Mouse (Mus musculus): ENCODE results near the gene Clec16a. TPM values are rescaled to one million over a fixed set of nuclear protein-coding genes. Genes with fewer than 3 reads are reported as not detected.
A peak's percentile ranks its signal among the peaks of the same experiment; 100 is the strongest.

Clec16a gene
- total RNA-seq, 4 experiments from 2014 or later: 55.6 to 90.9 (median 70.4) TPM

DNA sequence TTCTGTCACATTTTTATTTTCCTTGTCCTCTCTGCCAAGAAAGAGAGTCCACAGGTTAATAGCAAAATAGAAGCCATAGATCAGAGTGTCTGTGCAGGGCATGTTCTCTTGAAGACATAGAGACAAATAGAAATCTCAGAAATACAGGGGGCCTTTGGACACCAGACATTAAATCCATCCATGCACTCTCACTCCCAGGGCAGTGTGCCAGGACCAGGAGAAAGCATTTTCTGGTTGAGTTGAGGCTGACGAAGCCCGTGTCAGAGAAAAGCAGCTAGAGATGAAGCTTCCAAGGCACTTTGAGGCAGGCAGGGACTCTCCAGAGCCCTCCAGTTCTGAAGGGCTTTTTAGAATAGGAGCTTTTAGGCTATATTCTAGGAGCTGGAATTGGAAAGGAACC is 171.6 kb downstream of the Clec16a start:
- DNase-seq (ENCODE audit: low spot score in 2 of 2): no peak

DNA sequence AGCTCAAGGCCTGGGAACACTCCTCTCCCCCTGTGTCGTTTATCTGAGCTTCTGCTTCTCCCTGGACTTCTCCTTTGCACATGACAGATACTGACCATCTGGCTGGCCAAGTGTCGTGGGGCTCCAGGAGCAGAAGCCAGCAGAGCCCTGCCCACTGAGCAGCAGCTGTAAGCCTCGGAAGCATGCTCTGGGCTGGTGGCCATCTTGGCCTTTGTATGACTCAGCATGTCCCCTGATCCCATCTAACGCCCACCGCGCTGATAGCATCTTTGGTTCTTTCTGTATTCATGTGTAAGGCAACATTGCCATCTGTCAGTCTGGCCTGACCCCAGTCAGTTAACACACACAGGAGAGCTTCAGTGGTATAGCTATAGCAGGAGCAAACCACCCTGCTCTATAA is 174.8 kb downstream of the Clec16a start:
- DNase-seq (ENCODE audit: low spot score in 2 of 2): no peak

DNA sequence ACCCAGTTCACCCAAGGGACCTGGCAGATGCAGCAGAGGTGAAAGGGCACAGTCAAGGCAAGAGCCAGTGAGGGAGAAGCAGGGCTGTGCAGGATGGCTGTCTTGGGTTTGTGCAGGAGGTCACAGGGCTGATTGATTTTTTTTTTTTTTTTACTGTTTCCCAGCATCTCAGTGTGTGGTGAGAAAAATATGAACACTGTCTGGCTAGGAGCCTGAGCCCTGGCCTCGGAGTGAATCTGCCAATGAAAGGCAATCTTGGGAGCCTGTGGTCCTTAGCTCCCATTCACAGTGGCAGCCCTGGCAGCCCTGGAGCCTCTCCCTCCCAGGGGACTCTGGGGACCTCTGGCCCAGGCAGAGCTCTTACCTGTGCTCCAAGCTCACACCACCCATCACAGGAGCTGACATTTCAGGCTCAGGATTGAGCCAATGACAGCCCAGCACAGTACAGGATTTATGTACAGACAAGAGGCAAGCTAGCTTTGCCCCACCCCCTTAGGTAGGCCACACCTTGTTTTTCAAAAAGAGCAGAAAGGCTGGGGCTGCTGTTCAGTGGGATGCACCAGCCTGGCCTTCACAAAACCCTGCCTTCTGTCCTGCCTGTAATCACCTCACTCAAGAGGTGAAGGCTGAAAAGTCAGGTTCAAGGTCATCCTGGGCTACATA is 177.9 kb downstream of the Clec16a start:
- DNase-seq (ENCODE audit: low spot score in 2 of 2): no peak

DNA sequence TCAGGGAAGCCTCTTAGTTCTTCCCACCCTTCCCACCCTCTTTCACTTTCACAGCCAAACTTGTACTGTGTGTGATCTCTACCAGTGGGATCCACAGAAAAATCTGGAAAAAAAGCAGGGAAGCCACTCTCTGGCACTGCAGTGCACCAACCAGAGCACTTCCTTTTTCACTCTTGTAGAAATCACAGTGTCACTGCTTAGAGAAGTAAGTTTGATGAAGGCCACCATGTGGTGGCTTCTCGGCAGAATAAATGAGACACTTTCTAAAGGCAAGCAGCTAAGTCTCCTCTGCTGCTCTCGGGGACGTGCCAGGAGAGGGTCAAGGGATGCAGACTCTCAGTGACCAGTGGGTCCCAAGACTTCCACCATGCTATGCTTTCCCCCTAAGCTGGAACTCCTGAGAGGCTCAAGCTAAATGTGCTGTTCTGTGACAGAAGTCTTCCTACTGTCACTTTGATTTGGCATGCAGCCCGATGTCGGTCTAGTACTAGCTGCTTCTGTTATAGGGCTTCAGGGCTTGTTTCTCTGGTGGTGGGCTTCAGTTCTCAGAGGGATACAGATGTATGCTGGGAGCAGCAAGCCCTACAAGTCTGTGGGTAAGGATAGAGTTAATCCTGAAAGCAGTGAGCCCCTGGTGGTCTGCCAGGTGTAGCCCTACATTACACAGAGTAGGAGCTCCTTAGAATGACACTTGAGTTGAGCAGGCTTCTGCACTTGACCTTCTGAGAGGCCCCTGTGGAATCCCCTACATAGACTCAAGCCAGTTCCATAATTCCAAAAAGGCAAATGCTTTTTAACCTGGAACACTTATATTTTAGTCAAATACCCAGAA is 178.9 kb downstream of the Clec16a start:
- no peak for DNase-seq (ENCODE audit: low spot score in 2 of 2)

DNA sequence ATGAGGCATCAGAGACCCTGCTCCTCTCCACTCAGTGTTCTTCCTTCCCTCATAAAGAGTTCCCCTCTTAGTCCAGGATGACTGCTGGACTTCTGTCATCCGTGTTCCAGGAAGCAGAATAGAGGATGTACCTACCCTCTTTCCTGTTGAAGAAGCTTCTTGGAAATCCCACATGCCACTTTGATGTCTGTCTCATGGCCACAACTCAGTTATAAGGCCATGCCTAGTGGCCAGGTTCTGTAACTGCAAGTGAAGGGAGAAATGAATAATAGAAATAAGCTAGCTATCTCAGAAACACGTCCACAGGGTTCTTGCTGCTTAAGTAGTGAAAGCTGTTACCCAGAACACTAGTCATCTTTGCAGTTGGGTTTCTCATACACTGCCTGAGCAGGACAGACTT is 180.0 kb downstream of the Clec16a start:
- DNase-seq (ENCODE audit: low spot score in 2 of 2): no peak

DNA sequence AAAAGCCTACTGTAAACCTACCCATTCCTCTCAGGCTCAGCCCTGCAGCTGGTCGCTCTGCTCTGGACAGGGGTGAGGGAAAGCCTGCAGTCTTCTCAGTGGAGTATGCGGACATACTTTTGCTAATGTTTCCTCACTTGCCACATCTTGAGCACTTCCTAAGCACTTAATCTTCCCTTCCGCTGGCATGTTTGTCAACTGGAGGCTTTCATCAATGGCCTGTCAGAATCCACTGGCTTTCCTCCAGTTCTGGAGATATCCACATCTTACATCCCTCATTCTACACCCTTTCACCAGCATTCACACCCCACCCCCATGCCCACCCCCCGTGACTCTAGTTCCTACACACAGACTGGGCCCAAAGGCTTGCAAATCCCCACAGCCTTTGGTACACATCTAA is 182.5 kb downstream of the Clec16a start:
- DNase-seq (ENCODE audit: low spot score in 2 of 2): no peak

DNA sequence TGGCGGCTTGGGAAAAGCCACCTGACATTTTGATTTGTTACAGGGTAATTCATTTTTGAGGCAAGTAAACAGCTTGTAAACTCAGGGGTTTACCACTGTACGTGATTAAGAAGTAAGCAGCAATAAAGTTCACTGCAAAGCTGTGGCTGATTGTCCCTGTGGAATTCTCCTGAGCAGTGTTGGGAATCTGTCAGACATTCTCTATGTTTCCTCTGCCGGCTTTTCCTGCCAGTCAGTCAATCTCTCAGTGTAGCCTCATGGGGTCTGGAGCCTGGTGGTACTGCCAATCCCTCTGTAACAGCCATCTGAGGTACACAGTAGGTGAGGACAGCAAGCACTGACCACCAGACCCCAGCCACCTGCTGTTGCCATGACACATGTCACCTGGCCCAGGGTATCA is 183.7 kb downstream of the Clec16a start:
- DNase-seq (ENCODE audit: low spot score in 2 of 2): no peak

DNA sequence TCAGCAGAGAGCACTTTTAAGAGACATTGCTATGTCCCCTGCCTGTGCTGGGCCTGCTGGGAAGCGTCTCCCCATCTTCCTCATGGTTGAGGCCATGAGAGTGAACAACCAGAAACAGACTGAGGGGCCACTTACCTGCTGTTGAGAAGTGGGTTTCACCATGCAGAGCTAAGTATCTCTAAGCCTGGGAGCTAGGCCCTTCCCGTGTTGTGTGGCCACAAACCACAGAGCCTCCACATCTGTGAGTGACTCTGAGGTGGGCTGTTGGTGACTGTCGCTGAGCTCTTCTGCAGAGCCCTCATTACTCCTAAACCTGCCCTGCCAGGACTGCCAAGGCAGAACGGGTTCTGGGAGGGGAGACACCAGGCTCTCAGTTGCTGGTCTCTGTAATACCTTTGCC is 185.8 kb downstream of the Clec16a start:
- no peak for DNase-seq (ENCODE audit: low spot score in 2 of 2)

DNA sequence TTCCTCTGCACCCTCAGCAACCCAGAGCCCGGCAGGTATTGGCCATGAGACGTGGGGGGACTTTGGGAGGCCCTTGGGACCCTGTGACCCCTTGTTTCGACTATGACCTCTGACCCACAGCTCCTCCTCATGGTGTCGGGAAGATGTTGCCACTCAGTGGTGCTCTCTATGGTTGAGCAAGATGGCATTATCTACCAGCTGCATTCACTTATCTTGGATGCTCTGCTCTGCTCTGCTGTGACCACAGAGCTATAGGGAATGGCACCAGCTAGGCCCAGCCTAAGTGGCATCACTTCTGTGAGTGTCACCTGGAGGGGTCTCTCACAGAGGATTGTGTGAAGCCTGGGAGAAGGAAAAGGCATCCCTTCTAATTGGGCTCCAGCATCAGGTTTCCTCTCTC is 186.6 kb downstream of the Clec16a start:
- DNase-seq (ENCODE audit: low spot score in 2 of 2): no peak

DNA sequence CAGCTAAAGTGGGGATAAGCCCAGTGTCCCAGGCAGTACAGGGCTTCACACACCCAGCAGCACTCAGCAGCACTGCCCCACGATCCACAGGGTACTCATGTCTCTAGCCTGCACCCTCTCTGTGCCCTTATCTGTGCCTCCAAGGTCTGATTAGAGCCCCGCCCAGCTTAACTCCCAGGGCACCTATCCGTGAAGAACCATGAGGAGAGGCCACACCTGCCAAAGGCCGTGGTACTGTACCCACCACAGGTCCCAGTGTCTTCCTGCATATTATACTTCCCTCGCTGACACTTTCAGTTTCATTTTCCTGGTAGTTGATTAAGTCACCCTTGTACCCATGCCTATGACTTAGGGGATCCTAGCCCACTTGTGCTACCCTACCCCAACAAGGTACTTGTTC is 187.3 kb downstream of the Clec16a start:
- DNase-seq (ENCODE audit: low spot score in 2 of 2): no peak

DNA sequence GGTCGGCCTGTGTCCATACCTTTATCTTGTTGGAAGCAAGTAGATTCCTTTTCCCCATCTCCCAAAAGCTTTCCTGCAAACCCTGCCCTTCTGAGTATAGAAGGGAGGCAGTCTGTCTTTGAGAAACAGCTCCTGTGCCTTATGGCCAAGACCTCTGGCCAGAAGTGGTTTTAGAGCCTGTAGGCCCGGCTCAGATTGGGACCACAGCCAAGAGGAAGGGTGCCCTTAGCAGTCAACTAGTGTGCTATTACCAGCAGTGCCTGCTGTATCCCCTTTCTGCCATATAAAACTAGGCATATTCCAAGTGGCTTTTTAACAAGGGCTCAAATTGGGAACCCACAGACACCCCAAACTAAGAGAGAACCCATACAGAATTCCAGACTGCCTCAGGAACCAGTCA is 190.6 kb downstream of the Clec16a start:
- peak in 1 of 2 experiments; percentile 56 for DNase-seq (ENCODE audit: low spot score in 2 of 2)

DNA sequence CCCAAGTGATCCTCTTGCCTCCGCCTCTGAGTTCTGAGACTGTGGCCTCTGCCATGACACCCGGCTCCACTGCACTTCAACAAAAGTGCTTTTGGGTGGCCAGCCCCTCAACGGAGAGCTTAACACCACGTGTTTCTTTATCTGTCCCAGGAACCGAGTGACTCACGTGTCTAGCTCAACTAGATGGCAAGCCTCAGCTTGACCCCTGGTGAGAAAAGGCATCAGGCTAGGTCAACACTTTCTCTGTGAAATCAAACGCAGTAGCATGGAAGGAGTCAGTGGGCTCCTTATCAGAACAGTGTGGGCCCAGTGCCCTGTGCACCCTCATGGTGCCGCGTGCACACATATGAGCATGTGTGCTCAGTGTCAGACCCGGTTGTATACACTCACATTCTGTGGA is 191.2 kb downstream of the Clec16a start:
- no peak for DNase-seq (ENCODE audit: low spot score in 2 of 2)

DNA sequence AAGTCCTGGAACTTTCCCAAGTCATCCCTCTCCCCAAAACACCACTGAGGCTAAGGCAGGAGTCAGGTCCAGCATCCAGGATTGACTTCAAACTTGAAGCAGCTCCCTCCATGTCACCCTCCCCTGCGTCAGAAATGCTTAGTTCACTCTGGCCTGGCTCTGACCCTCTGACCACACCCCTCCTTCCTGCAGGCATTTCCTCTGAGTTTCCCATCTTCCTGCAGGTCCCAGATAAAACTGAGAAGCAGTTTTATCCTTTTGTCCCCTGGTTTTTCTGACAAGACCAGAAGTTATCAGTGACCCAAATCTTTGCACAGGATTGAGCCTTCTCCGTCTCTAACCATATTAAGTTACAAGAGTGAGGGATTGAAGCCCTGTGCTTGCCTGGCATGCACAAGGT is 192.4 kb downstream of the Clec16a start:
- no peak for DNase-seq (ENCODE audit: low spot score in 2 of 2)

DNA sequence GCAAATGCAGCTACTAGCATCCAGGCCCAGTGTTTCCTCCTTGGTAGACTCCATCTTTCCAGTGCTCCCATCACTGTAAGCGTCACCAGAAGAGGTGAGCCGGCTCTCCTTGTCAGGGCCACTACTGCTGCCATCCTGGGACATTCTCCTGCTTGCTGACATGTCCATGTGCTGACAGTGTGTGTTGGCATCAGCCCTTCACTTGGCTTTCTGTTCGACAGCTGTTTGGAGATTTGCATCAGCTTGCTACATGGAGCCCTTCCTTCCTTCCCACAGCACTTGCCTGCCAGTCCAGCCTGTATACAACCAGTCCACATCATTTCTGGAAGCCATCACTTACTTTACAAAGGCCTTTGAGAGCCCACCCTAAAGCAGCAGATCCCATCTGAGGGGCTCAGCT is 193.7 kb downstream of the Clec16a start:
- peak in 1 of 2 experiments; percentile 47 for DNase-seq (ENCODE audit: low spot score in 2 of 2)

DNA sequence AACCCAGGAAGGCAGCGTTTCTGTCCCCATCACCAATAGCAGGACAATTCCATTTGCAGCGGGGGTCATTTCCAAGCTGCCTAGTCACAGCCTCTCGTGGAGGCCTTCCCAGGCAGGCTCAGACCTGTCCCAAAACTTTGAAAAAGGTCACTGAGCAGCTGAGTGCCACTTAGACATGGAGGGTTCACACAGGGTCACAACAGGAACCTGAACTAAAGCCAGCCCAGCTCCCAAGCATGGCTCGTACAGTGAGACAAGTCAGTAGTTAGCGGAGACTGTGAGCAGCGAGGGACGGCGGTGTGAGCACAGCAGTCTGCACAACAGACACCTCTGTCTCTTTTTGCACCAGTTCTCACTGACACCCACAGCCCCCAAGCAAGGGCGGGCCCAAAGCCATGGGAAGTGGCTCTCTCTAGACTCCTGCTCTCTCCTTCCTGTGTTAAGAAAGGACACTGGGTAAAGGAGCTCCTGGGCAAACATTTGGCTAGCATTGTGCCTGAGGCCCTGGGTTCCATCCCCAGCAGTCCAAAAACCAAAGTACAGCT is 194.8 kb downstream of the Clec16a start:
- peak in 1 of 2 experiments; percentile 42 for DNase-seq (ENCODE audit: low spot score in 2 of 2)

DNA sequence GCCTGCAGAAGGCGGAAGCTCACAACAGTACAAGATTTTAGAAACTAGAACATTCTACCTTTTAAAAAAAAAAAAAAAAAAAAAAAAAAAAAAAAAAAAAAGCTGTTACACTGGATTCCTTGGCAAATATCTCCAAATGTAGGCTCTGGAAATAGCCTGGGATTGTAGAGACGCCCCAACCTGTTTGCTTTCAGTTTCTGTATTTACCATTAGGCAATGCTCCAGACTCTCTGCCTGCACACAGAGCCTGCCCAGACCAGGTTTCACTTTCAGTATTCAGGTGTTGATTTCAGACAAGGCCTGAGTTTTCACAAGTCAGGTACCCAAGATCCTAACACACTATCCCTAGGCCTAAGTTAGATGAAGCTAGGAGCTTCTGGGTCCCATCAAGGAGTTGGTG is 195.9 kb downstream of the Clec16a start:
- DNase-seq (ENCODE audit: low spot score in 2 of 2): no peak

DNA sequence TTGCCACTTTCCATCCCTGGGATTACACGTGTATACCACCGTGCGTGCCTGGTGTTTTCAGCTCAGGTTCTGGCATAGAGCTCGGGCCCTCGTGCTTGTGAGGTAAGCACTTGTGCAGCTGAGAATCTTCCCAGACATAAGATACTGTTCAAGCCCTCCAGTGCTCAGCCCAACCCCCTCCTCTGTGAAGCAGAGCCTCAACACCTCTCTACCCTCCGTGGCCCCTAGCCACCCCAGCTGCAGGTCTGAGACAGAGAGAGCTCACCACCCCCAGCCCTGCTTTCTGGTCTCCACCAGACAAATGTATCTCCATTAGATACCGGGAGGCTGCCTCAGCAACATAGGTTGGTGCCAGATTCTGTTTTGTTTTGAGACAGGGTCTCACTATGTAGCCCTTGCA is 204.1 kb downstream of the Clec16a start:
- no peak for DNase-seq (ENCODE audit: low spot score in 2 of 2)

DNA sequence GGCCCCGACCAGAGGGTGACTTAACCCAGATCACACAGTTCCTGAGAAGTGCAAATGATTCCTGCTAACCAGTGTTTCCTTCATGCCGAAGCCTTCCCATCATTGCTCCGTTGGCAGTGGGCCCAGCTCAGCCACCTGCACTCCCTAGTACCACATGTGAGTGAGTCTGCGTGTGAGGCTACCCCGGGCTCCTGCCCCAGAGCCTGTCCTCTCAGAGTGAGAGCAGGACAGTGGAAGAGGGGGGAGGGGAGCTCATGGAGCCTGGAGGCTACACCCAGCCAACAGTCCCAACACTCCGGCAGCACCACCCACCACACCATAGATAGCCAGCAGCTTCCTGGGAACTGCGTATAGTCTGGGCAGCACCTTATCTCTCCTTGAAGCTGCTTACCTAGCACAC is 204.7 kb downstream of the Clec16a start:
- no peak for DNase-seq (ENCODE audit: low spot score in 2 of 2)

DNA sequence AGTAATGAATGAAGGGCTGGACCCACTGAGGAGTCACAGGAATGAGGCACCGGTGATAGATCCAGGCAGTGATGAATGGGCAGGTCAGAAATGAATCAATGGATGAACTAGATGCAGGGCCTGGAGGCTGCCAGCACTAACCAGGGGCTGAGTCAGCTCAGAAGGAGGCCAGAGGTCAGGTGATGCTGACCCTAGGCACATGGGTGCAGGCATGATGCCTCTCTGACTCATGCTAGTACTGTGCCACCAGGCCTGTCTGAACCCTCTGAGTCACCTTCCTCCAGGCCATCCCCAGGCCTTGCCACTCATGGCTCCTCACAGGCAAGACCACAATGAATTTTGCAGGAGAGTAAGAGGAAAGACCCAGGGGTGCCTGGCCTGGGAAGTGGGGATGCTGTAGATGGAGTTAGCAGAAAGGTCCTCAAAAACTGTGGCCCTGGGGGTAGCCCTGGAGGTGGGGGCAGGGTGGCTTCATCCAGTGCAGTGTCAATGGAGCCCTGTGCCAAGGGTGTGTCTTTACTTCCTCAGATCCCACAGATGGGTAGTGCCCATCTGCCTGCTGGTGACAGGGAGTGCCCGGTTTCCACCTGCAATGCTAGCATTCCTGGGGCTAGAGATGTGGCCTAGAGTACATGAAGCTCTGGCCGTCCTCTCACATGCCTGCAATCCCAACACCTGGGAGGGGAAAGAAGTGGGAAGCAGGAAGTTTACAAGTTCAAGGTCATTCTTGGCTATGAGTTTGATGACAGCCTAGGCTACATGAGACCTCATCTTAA is 209.6 kb downstream of the Clec16a start:
- no peak for DNase-seq (ENCODE audit: low spot score in 2 of 2)

DNA sequence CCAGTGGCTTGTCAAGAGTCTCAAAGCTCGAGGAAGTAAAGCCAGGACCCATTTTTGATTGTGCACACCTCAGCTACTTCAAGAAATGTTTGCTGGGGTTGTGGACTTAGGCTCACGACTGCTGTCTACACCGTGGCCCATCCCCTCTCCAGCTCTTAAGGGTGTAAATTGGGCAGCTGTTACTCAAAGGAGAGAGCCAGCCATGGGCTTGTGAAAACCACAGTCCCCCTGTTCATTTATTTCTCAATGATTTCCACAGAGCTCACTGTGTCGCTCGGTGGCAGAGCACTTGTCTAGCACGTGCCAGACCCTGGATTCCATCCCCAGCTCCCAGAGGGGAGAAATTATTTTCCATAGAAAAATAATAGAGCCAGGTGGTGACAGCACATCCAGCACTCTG is 211.0 kb downstream of the Clec16a start:
- no peak for DNase-seq (ENCODE audit: low spot score in 2 of 2)

DNA sequence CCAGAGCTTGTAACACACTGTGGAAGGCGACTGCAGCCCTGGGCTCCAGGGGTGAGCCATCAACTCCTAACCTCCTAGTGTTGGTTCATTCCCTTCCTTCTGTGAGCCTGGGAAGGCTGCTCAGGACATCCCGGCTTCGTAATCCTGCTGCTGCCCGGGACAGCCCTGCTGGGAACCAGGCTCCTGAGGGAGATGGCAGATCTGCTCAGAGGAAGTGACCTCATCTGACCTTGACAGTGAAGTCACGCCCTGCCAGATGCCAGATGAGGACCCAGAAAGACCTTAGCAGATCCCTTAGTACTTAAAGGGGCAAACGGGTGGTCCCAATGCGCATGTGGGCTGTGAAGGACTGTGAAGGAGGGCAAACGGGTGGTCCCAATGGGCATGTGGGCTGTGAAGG is 216.0 kb downstream of the Clec16a start:
- DNase-seq (ENCODE audit: low spot score in 2 of 2): no peak

DNA sequence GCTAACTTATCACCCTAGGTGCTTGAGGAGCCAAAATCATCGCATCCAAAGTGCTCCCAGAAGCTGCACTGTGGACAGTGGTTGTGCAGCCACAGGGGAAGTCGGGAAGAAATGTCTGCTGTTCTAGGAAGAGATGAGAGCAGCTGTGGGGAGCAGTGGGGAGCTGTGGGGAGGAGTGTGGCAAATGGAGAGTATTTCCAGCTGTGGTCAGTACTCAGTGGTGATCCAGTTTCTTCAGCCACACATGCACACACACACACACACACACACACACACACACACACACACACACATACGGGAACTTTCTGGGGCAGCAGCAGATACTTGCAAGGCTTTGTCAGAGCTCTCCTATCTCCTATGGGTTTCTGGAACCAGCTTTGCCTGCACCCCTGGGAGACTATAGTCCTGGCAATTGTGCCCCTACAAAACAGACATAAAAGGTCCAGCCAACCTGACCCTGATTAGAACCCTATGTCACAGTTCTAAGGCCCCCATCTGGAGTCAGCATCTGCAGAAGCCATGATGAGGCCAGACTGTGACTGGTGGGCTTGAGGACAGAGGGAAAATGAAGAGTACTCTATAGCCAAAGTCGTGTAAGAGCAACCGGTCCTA is 217.5 kb downstream of the Clec16a start:
- no peak for DNase-seq (ENCODE audit: low spot score in 2 of 2)

Data from gastrocnemius, adult 8-10 months (tissue).